Mouse (Mus musculus): ENCODE results near the gene Neurl2. TPM values are rescaled to one million over a fixed set of nuclear protein-coding genes. Genes with fewer than 3 reads are reported as not detected.
A peak's percentile ranks its signal among the peaks of the same experiment; 100 is the strongest.
"Not testable (repeated sequence)": the region's sequence is repeated elsewhere in the genome, so short reads cannot be mapped to it uniquely, and the experiment has no call there.

Gene Neurl2
- total RNA-seq (2022): 10 to 100 TPM; 53.8 to 59.3 (median 58.1) TPM

DNA sequence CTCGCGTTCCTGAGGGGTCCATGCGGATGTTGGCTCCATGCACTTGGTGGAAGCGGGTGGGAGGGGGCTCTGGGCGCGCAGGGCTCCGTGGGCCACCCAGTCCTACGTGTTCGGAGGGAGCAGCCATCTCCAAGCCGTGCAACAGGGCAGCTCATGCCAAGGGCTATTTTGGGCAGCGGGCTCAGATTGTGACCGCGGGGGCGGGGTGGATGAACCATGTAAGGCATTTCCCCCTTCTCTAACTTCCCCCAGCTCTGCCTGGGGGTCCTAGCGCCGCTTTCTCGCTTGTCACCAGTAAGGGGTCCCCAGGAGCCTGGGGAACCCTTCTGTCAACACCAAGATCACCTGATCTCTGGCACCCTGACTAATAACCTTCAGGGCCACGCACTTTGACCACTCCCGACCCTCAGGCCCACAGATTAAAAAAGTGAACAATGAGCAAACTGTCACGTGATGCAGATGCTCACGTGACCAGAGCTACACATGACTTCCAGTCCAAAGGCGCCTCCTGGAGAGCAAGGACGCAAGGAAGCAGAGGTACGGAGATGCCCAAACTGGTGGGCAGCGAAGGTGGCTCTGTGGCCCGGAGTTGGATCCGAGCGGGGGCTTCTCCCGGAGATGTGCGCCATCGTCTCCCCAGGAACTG, at the start of gene Neurl2:
TSS of gene Neurl2 (minus strand) at position 143 of the 646 bp plus-strand sequence.
- peak; percentile 90 for DNase-seq (ENCODE audit: low spot score)

- no peak for DNase-seq (ENCODE audit: low spot score)
Observed at GRCm38 (mm10) chr2:164882619-164883018, 49.4 kb upstream of the Neurl2 start.

GRCm38 (mm10) chr2:164879568-164880277, 46.5 kb upstream of the Neurl2 start:
- peak; percentile 93 for DNase-seq (ENCODE audit: low spot score)

DNA sequence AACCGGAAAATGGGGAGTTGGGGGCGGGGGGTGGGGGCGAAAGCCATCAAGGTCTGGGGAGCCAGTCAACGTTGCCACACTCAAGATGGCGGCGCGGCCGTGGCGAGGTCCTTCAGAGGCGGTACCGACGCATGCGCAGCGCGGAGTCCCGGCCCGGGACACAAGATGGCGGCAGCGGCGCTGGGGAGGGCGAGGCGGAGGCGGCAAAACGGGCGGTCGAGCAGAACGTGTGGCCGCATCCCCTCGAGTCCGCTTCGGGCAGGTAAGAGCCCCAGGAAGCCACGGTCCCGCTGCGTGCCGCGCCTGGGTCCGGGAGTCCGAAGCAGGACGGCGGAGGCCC, 45.9 kb upstream of the Neurl2 start, which contains the start of gene Pcif1:
TSS of gene Pcif1 (plus strand) at position 77 of the 340 bp plus-strand sequence.
- peak; percentile 89 for DNase-seq (ENCODE audit: low spot score)

- DNase-seq (ENCODE audit: low spot score): no peak
Observed at GRCm38 (mm10) chr2:164878509-164879227, 45.4 kb upstream of the Neurl2 start.

DNA sequence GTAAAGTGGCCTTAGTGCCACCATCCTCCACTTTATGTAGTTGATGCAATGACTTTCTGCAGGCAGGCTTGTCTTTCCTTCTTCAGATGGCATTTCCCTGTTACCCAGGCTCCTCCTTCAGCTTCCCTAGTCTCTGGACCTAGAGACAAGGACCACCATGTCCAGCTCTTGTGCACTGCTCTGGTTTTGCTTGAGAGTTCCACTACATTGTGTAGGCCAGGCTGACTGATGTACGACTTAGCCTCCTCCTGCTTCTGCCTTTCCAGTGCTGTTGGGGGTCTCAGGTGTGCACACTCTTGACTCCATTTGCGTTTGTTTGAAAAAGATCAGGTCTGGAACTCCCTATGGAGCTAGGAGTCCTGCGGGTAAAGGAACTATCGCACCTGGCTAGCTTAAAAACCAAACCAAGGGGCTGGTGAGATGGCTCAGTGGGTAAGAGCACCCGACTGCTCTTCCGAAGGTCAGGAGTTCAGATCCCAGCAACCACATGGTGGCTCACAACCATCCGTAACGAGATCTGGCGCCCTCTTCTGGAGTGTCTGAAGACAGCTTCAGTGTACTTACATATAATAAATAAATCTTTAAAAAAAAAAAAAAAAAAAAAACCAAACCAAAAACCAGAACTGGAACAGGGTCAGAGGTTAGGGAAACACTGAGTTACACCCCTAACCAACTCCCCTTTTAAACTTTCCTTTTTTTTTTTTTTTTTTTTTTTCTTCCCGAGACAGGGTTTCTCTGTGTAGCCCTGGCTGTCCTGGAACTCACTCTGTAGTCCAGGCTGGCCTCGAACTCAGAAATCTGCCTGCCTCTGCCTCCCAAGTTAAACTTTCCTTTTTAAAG, 44.3 kb upstream of the Neurl2 start:
- not testable (repeated sequence) for DNase-seq (ENCODE audit: low spot score)

- DNase-seq (ENCODE audit: low spot score): not testable (repeated sequence)
Observed at GRCm38 (mm10) chr2:164875648-164876047, 42.4 kb upstream of the Neurl2 start.

GRCm38 (mm10) chr2:164874239-164874769, 41.0 kb upstream of the Neurl2 start:
- peak; percentile 82 for DNase-seq (ENCODE audit: low spot score)

DNA sequence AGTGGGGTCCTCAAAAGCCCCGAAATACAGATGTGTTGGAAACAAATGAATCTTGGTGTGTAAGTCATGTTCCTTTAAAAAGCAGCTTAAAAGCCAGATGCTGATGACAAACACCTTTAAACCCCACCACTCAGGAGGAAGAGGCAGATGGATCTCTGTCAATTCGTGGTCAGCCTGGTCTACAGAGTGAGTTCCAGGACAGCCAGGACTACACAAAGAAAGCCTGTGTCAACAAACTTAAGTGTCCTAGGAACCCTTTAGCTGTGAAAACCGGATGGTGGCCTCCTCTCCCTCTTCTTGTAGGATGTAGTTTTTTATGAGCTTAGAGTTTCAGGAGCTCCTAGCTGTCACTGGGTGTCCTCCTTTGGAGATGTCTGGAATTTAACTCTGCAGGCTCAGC, 40.4 kb upstream of the Neurl2 start:
- DNase-seq (ENCODE audit: low spot score): no peak

- DNase-seq (ENCODE audit: low spot score): no peak
Observed at GRCm38 (mm10) chr2:164871602-164872303, 38.5 kb upstream of the Neurl2 start.

- DNase-seq (ENCODE audit: low spot score): no peak
Observed at GRCm38 (mm10) chr2:164868491-164868890, 35.2 kb upstream of the Neurl2 start.

- DNase-seq (ENCODE audit: low spot score): no peak
Observed at GRCm38 (mm10) chr2:164867566-164867965, 34.3 kb upstream of the Neurl2 start.

DNA sequence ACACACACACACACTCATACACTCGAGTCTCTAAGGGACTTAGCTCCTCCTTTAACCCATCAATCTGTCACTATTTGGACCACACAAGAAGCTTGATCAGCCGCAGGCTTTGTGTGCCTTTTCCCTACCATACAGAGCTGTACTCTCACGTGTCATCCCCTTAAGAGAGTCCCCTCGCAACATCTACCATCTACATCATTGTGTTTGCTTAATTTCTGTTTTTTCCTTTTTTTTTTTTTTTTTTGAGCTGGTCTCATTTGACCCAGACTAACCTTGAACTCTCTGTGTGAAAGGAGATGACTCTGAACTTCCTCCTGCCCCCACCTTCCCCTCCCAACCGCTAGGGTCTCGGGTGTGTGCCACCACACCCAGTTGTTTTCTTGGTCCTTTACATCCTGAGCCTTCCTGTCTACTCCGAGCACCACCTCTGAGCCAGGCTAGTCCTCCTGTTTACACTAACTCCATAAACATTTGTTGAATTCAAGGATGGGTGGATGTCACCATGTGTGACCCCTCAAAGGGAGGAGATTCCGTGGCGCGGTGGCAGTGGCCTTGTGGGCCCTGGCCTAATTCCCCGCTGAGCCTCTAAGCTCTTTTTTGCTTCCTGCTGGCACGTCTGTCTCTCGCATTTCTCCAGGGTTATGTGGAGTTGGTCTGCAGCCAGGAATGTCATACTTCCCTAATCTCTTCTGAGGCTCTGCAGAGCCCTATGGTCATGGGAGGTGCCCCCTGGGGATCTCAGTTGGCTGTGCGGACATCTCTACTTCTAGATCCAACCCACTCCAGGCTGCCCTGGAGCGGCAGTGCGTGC, 33.7 kb upstream of the Neurl2 start:
- peak; percentile 89 for DNase-seq (ENCODE audit: low spot score)

- DNase-seq (ENCODE audit: low spot score): no peak
Observed at GRCm38 (mm10) chr2:164864593-164864992, 31.3 kb upstream of the Neurl2 start.

DNA sequence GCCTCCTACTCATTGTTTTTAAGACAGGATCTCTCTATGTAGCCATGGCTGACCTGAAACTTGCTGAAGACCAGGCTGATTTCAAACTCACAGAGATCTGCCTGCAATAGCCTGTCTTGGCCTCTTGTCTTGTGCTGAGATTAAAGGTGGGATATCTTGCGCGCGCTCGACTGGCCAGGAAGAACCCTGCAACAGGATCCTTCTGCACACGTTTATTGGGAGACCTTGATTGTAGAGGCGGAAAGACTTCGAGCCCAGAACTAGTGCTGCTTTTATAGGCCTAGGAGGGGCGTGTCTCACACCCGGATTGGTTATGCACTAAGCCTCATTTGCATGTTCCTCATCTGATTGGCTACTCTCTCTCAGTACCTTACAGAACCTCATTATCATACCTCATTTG, 30.2 kb upstream of the Neurl2 start:
- DNase-seq (ENCODE audit: low spot score): not testable (repeated sequence)

DNA sequence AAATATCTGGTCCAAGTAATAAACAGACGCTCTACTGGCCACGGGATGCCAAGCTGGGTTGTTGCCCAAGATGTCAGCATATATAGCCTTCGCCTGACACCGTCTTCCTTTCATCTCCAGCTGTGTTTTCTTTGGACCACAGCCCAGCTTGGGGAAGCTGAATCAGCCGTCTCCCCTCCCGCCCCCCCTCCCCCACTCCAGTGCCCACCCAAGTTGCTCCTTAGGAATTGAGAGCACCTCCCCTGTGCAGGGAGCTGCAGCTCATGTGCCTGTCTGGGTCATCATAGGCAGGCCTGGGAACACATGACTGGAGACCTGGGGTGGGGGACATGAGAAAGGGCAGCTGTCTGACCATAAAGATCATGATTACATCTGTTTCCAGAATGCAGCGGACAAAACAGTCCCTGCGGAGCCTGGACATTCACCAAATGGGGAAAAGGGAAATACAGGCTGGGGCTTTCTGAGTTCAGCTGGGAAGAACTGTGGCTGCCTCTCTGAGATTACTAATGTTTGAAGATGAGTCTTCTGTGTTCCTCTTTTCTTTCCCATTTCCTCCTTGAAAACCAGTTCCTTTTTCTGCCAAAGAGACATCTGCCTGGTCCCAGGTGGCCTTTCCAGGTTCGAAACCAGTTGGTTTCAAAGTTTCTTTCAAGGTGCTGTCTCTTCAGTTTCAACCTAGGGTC, 29.1 kb upstream of the Neurl2 start:
- peak; percentile 69 for DNase-seq (ENCODE audit: low spot score)

- DNase-seq (ENCODE audit: low spot score): no peak
Observed at GRCm38 (mm10) chr2:164861094-164861493, 27.8 kb upstream of the Neurl2 start.

DNA sequence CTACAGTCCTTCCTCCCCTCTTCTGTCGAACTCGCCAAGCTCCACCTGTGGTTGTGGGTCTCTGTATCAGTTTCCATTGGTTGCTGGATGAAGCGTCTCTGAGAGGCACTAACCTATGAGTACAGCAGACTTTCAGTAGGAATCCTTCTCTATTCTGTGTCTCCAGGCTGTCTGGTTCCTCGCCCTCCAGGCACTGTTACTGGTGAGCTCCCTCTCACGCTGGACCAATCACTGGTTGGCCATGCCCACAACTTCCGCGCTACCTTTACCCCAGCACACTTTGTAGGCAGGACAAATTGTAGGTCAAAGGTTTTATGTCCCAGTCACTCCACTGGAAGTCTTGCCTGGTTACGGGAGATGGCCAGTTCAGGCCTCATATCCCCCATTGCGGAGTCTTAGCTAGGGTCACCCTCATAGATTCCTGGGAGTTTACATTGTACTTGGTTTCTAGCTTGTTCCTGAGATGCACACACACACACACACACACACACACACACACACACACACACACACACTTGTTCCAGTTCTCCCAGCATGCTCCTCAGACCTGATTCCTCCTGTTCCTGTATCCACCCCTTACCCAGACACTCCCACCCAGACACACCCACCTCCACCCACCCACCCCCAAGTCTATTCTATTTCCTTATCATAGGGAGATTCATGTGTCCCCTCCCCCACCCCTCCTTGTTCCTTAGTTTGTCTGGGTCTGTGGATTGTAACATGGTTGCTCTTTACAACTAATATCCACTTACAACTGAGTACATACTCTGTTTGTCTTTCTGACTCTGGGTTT, 26.6 kb upstream of the Neurl2 start:
- DNase-seq (ENCODE audit: low spot score): no peak

Measured in heart, adult 8-10 months (tissue).